Mouse (Mus musculus) midbrain, postnatal 0 days (tissue): Measurements from ENCODE around the gene Pate2. TPM values are rescaled to one million over a fixed set of nuclear protein-coding genes. Genes with fewer than 3 reads are reported as not detected.

Experiments used
- ATAC-seq: fragments of 200-750 bp; cut with Nextera tagmentation; 2 replicates; pipeline ENCODE4 v1.8.0; 2017; ENCODE audit warnings: moderate number of reproducible peaks, mild to moderate bottlenecking, moderate TSS enrichment, moderate library complexity; ENCODE audit not compliant: low FRiP score
- DNase-seq: peaks from one replicate; pipeline ENCODE4 v3.0.0-alpha.2; 2015; ENCODE audit warnings: low spot score
- H3K27ac ChIP-seq: fragments of 300-500 bp; sonication (generic); 2 replicates; pipeline ENCODE4 v1.5.1; 2014; ENCODE audit warnings: low read depth, mild to moderate bottlenecking, low read length, mixed read lengths
- H3K27me3 ChIP-seq: fragments of 300-500 bp; sonication (generic); 2 replicates; pipeline ENCODE4 v1.6.1; 2014; ENCODE audit warnings: low read length, control low read depth, mixed read lengths; ENCODE audit not compliant: insufficient read depth
- H3K36me3 ChIP-seq: fragments of 300-500 bp; sonication (generic); 2 replicates; pipeline ENCODE4 v1.6.1; 2014; ENCODE audit warnings: low read length, control low read depth, mixed read lengths; ENCODE audit not compliant: insufficient read depth
- H3K4me1 ChIP-seq: fragments of 300-500 bp; sonication (generic); 2 replicates; pipeline ENCODE4 v1.6.1; 2014; ENCODE audit warnings: mild to moderate bottlenecking, control low read depth, antibody characterized with exemption, low read length, mixed read lengths; ENCODE audit not compliant: insufficient read depth
- H3K4me2 ChIP-seq: fragments of 300-500 bp; sonication (generic); 2 replicates; pipeline ENCODE4 v1.6.1; 2014; ENCODE audit warnings: low read depth, mild to moderate bottlenecking, low read length, mixed read lengths; ENCODE audit not compliant: poor library complexity, severe bottlenecking
- H3K4me3 ChIP-seq: fragments of 300-500 bp; sonication (generic); 2 replicates; pipeline ENCODE4 v1.5.1; 2014; ENCODE audit warnings: low read depth, mild to moderate bottlenecking, low read length, moderate library complexity
- H3K9ac ChIP-seq: fragments of 300-500 bp; sonication (generic); replicated peaks from 2 replicates; pipeline ENCODE4 v1.6.1; 2014; ENCODE audit warnings: mild to moderate bottlenecking, low read length, moderate library complexity, mixed read lengths; ENCODE audit not compliant: poor library complexity, severe bottlenecking
- H3K9me3 ChIP-seq: fragments of 300-500 bp; sonication (generic); 2 replicates; pipeline ENCODE4 v1.6.1; 2016; ENCODE audit warnings: low read length, control low read depth
- CTCF ChIP-seq: IDR thresholded peaks from 2 replicates; pipeline ENCODE4 v1.5.1; 2016; ENCODE audit warnings: antibody characterized with exemption, mild to moderate bottlenecking
- WGBS: fragments of 180-500 bp; shearing (Covaris S2); extraction: QIAGEN DNeasy Blood & Tissue Kit; methylation state at CpG from one replicate; pipeline ENCODE4 v1.1.7; 2014; 5-methylcytosine and 5-hydroxymethylcytosine counted together
- polyA plus RNA-seq: library from polyadenylated mRNA; unstranded; fragments of >200 nt; fragmentation: Nextera tagmentation; extraction: Ambion mirVana; gene quantifications from 2 replicates; pipeline ENCODE4 v1.2.1, GENCODE M21; 2015
- total RNA-seq: library from RNA; depleted of rRNA; stranded (reverse); fragments of >200 nt; gene quantifications from 2 replicates; pipeline ENCODE4 v1.2.3, GENCODE M21; 2014

The Pate2 gene
- total and polyA plus RNA-seq, 2 experiments from 2014 or later: 0.33 to 0.54 TPM

- Histone ChIP-seq H3K27me3 (no peaks in the 10 kb centered on the region), H3K36me3 (peaks cover 13% of the 10 kb centered on the region), H3K4me2 (peak overlapping the region; percentile 88), H3K4me1 (peaks cover 5% of the 10 kb centered on the region; the same call in 1 of the 2 replicates), H3K9me3 (no peaks in the 10 kb centered on the region), H3K9ac (peak overlapping the region; percentile 67), H3K4me3 (peak overlapping the region; percentile 54), H3K27ac (peak overlapping the region; percentile 82)
- DNase-seq: peak; percentile 97
- ATAC-seq: peak; percentile 88
- WGBS: 2% methylated on average over 31 of the region's 31 CpGs
- TF ChIP-seq CTCF: no peak
These were observed 10.8 kb upstream of the Pate2 start for GRCm38 (mm10) chr9:35559009-35559890.

GRCm38 (mm10) chr9:35561076-35561475 lies 9.0 kb upstream of the Pate2 start:
- no peak for TF ChIP-seq CTCF
- 90% methylated on average over 11 of the region's 11 CpGs for WGBS
- H3K9me3 ChIP-seq: no peaks in the 10 kb centered on the region

GRCm38 (mm10) chr9:35561583-35561982 lies 8.5 kb upstream of the Pate2 start:
- H3K27me3 ChIP-seq: no peaks in the 10 kb centered on the region
- WGBS: 91% methylated on average over 6 of the region's 6 CpGs

More at GRCm38 (mm10) chr9:35561076-35561475, 9.0 kb upstream of the Pate2 start:
- Histone ChIP-seq H3K4me3 (no peak overlapping the region), H3K36me3 (peaks cover 19% of the 10 kb centered on the region), H3K27ac (no peak overlapping the region), H3K4me2 (no peak overlapping the region), H3K27me3 (no peaks in the 10 kb centered on the region), H3K4me1 (peaks cover 5% of the 10 kb centered on the region; the same call in 1 of the 2 replicates), H3K9ac (no peak overlapping the region)
- ATAC-seq: no peak
- no peak for DNase-seq

GRCm38 (mm10) chr9:35564536-35565240 lies 5.4 kb upstream of the Pate2 start:
- no peak for TF ChIP-seq CTCF
- no peaks in the 10 kb centered on the region for H3K9me3 ChIP-seq
- H3K27ac ChIP-seq: no peak overlapping the region
- 96% methylated on average over 5 of the region's 5 CpGs for whole genome bisulfite sequencing
- peaks cover 27% of the 10 kb centered on the region for H3K36me3 ChIP-seq
- no peaks in the 10 kb centered on the region for H3K27me3 ChIP-seq
- no peak overlapping the region for H3K9ac ChIP-seq
- DNase-seq (no peak), ATAC-seq (no peak)
- H3K4me3 ChIP-seq: no peak overlapping the region
- no peak overlapping the region for H3K4me2 ChIP-seq
- H3K4me1 ChIP-seq: no peaks in the 10 kb centered on the region

More at GRCm38 (mm10) chr9:35561583-35561982, 8.5 kb upstream of the Pate2 start:
- H3K9ac ChIP-seq: no peak overlapping the region
- TF ChIP-seq CTCF: no peak
- H3K9me3 ChIP-seq: no peaks in the 10 kb centered on the region
- peaks cover 22% of the 10 kb centered on the region for H3K36me3 ChIP-seq
- peaks cover 5% of the 10 kb centered on the region; the same call in 1 of the 2 replicates for H3K4me1 ChIP-seq
- DNase-seq (no peak), ATAC-seq (no peak)
- no peak overlapping the region for H3K4me2 ChIP-seq
- H3K27ac ChIP-seq: no peak overlapping the region
- H3K4me3 ChIP-seq: no peak overlapping the region

- Histone ChIP-seq H3K36me3 (peaks cover 18% of the 10 kb centered on the region), H3K4me2 (no peak overlapping the region), H3K27ac (no peak overlapping the region), H3K9ac (no peak overlapping the region), H3K4me1 (no peaks in the 10 kb centered on the region), H3K9me3 (no peaks in the 10 kb centered on the region), H3K27me3 (no peaks in the 10 kb centered on the region), H3K4me3 (no peak overlapping the region)
- TF ChIP-seq CTCF: no peak
- DNase-seq: no peak
- whole genome bisulfite sequencing: 87% methylated on average over 3 of the region's 3 CpGs
- no peak for ATAC-seq
These were observed 2.1 kb upstream of the Pate2 start for GRCm38 (mm10) chr9:35567995-35568394.

GRCm38 (mm10) chr9:35570663-35571062 lies 579 bp downstream of the Pate2 start:
- DNase-seq (no peak), ATAC-seq (no peak)
- H3K4me1 ChIP-seq: no peaks in the 10 kb centered on the region
- peaks cover 4% of the 10 kb centered on the region; the same call in 1 of the 2 replicates for H3K27me3 ChIP-seq
- H3K9me3 ChIP-seq: no peaks in the 10 kb centered on the region
- peak overlapping the region; percentile 74 for H3K4me3 ChIP-seq
- H3K9ac ChIP-seq: peak overlapping the region; percentile 68
- H3K27ac ChIP-seq: no peak overlapping the region
- peak overlapping the region; percentile 48 for H3K4me2 ChIP-seq
- no peak for TF ChIP-seq CTCF
- WGBS: 9% methylated on average over 5 of the region's 5 CpGs
- peaks cover 8% of the 10 kb centered on the region for H3K36me3 ChIP-seq
